Mouse (Mus musculus) CH12.LX (cell line): ENCODE results near the gene Ifi35. TPM values are rescaled to one million over a fixed set of nuclear protein-coding genes. Genes with fewer than 3 reads are reported as not detected.

Experiments used
- DNase-seq: peaks from one replicate; pipeline ENCODE4 v3.0.0-alpha.2; 2013; ENCODE audit errors: extremely low read depth
- H3K27ac ChIP-seq: 2 replicates; pipeline ENCODE4 v1.5.1; 2012; ENCODE audit warnings: low read depth, mild to moderate bottlenecking, control low read depth, moderate library complexity; ENCODE audit not compliant: insufficient read depth
- H3K27me3 ChIP-seq: replicated peaks from 2 replicates; pipeline ENCODE3; 2012; ENCODE audit warnings: inconsistent platforms
- H3K36me3 ChIP-seq, 2 experiments: replicated peaks in 1 of 2; 2 replicates each; pipeline versions ENCODE3 to v1.6.1; 2012; ENCODE audit warnings: inconsistent platforms in 1 of 2, low read length in 1 of 2, mild to moderate bottlenecking in 1 of 2, mixed read lengths in 1 of 2, moderate library complexity in 1 of 2; ENCODE audit not compliant: control insufficient read depth in 1 of 2, insufficient read depth in 1 of 2
- H3K4me1 ChIP-seq, 2 experiments: 2 replicates each; pipeline ENCODE4 v1.6.1; 2012; ENCODE audit warnings: inconsistent platforms in 1 of 2, moderate library complexity in 1 of 2; ENCODE audit not compliant: insufficient read depth in 2 of 2, control insufficient read depth in 1 of 2
- H3K4me2 ChIP-seq: 2 replicates; pipeline ENCODE4 v1.6.1; 2012; ENCODE audit warnings: low read depth, mild to moderate bottlenecking, control low read depth; ENCODE audit not compliant: poor library complexity, insufficient read depth, severe bottlenecking
- H3K4me3 ChIP-seq, 3 experiments: fragments of 150-350 bp in 1 of 3; sonication (generic) in 1 of 3; replicated peaks in 1 of 3; 2 replicates each; pipeline versions ENCODE3 to v1.5.1; 2011 to 2012; ENCODE audit warnings: low read depth in 2 of 3, low read length in 2 of 3, mild to moderate bottlenecking in 2 of 3, moderate library complexity in 2 of 3, control low read depth in 1 of 3, improper control_type of control experiment in 1 of 3, inconsistent platforms in 1 of 3, mixed read lengths in 1 of 3; ENCODE audit not compliant: poor library complexity in 1 of 3
- H3K79me2 ChIP-seq: replicated peaks from 2 replicates; pipeline ENCODE4 v1.6.1; 2012; ENCODE audit warnings: mild to moderate bottlenecking, moderate library complexity; ENCODE audit not compliant: control insufficient read depth, poor library complexity, insufficient read depth, severe bottlenecking; ENCODE audit errors: extremely low read depth
- H3K9ac ChIP-seq: 2 replicates; pipeline ENCODE4 v1.6.1; 2012; ENCODE audit warnings: low read depth, mild to moderate bottlenecking, control low read depth, moderate library complexity; ENCODE audit not compliant: insufficient read depth
- H3K9me3 ChIP-seq: replicated peaks from 2 replicates; pipeline ENCODE3; 2012; ENCODE audit warnings: low read length, inconsistent platforms, mixed read lengths
- BHLHE40 ChIP-seq: IDR thresholded peaks from 2 replicates; pipeline ENCODE4 v1.6.1; 2011; ENCODE audit warnings: mild to moderate bottlenecking, low read depth, low read length, improper control_type of control experiment
- CHD1 ChIP-seq: IDR thresholded peaks from 2 replicates; pipeline ENCODE4 v1.6.1; 2012; ENCODE audit warnings: low read depth, low read length, improper control_type of control experiment, inconsistent platforms
- CHD2 ChIP-seq: IDR thresholded peaks from 2 replicates; pipeline ENCODE4 v1.6.1; 2011; ENCODE audit warnings: low read length, improper control_type of control experiment
- CTCF ChIP-seq, 2 experiments: IDR thresholded peaks in 1 of 2; conservative IDR thresholded peaks in 1 of 2; 2 replicates each; pipeline ENCODE4 v1.5.1; 2011 to 2012; ENCODE audit warnings: low read depth in 2 of 2, low read length in 2 of 2, improper control_type of control experiment in 1 of 2, inconsistent platforms in 1 of 2, mild to moderate bottlenecking in 1 of 2, moderate library complexity in 1 of 2
- E2F4 ChIP-seq: IDR thresholded peaks from 2 replicates; pipeline ENCODE4 v1.6.1; 2011; ENCODE audit warnings: low read depth, low read length, improper control_type of control experiment; ENCODE audit not compliant: insufficient replicate concordance
- ELF1 ChIP-seq: IDR thresholded peaks from 2 replicates; pipeline ENCODE4 v1.6.1; 2014; ENCODE audit warnings: low read depth, mild to moderate bottlenecking, inconsistent platforms, low read length, improper control_type of control experiment
- EP300 ChIP-seq: IDR thresholded peaks from 2 replicates; pipeline ENCODE4 v1.6.1; 2011; ENCODE audit warnings: low read length, improper control_type of control experiment
- ETS1 ChIP-seq: conservative IDR thresholded peaks from 2 replicates; pipeline ENCODE4 v1.6.1; 2012; ENCODE audit warnings: low read depth, mild to moderate bottlenecking, inconsistent platforms, low read length, improper control_type of control experiment, moderate library complexity
- GABPA ChIP-seq: IDR thresholded peaks from 2 replicates; pipeline ENCODE4 v1.6.1; 2012; ENCODE audit warnings: low read depth, low read length, improper control_type of control experiment, inconsistent platforms; ENCODE audit not compliant: insufficient replicate concordance
- HCFC1 ChIP-seq: IDR thresholded peaks from 2 replicates; pipeline ENCODE4 v1.6.1; 2012; ENCODE audit warnings: low read depth, mild to moderate bottlenecking, inconsistent platforms, low read length, improper control_type of control experiment
- IRF4 ChIP-seq: IDR thresholded peaks from 2 replicates; pipeline ENCODE4 v1.6.1; 2014; ENCODE audit warnings: low read depth, mild to moderate bottlenecking, inconsistent platforms, low read length, improper control_type of control experiment
- JUN ChIP-seq: IDR thresholded peaks from 2 replicates; pipeline ENCODE4 v1.6.1; 2011; ENCODE audit warnings: low read depth, mild to moderate bottlenecking, low read length, improper control_type of control experiment, moderate library complexity; ENCODE audit not compliant: insufficient read depth
- JUND ChIP-seq: conservative IDR thresholded peaks from 2 replicates; pipeline ENCODE4 v1.6.1; 2011; ENCODE audit warnings: low read depth, low read length, improper control_type of control experiment
- MAFK ChIP-seq: IDR thresholded peaks from 2 replicates; pipeline ENCODE4 v1.6.1; 2011; ENCODE audit warnings: low read length, improper control_type of control experiment; ENCODE audit not compliant: insufficient replicate concordance
- MAX ChIP-seq: IDR thresholded peaks from 2 replicates; pipeline ENCODE4 v1.6.1; 2011; ENCODE audit warnings: low read length, improper control_type of control experiment
- MAZ ChIP-seq: IDR thresholded peaks from 2 replicates; pipeline ENCODE4 v1.6.1; 2012; ENCODE audit warnings: low read depth, mild to moderate bottlenecking, inconsistent platforms, low read length, improper control_type of control experiment, moderate library complexity
- MEF2A ChIP-seq: IDR thresholded peaks from 2 replicates; pipeline ENCODE4 v1.6.1; 2014; ENCODE audit warnings: low read depth, mild to moderate bottlenecking, inconsistent platforms, low read length, improper control_type of control experiment, borderline replicate concordance
- MXI1 ChIP-seq: IDR thresholded peaks from 2 replicates; pipeline ENCODE4 v1.6.1; 2011; ENCODE audit warnings: mild to moderate bottlenecking, low read depth, low read length, improper control_type of control experiment
- MYC ChIP-seq: IDR thresholded peaks from 2 replicates; pipeline ENCODE4 v1.6.1; 2011; ENCODE audit warnings: low read depth, mild to moderate bottlenecking, improper control_type of control experiment, low read length
- NELFE ChIP-seq: IDR thresholded peaks from 2 replicates; pipeline ENCODE4 v1.6.1; 2011; ENCODE audit warnings: low read depth, low read length, improper control_type of control experiment
- NRF1 ChIP-seq: IDR thresholded peaks from 2 replicates; pipeline ENCODE4 v1.6.1; 2014; ENCODE audit warnings: low read depth, mild to moderate bottlenecking, inconsistent platforms, low read length, improper control_type of control experiment, moderate library complexity
- PAX5 ChIP-seq: IDR thresholded peaks from 2 replicates; pipeline ENCODE4 v1.6.1; 2012; ENCODE audit warnings: low read length, inconsistent platforms, mixed read lengths
- POLR2A ChIP-seq: IDR thresholded peaks from 2 replicates; pipeline ENCODE4 v1.6.1; 2011; ENCODE audit warnings: low read depth, mild to moderate bottlenecking, improper control_type of control experiment, low read length
- POLR2AphosphoS2 ChIP-seq: IDR thresholded peaks from 2 replicates; pipeline ENCODE4 v1.6.1; 2011; ENCODE audit warnings: low read depth, low read length, improper control_type of control experiment
- RAD21 ChIP-seq: IDR thresholded peaks from 2 replicates; pipeline ENCODE4 v1.6.1; 2011; ENCODE audit warnings: low read depth, mild to moderate bottlenecking, low read length, improper control_type of control experiment, moderate library complexity
- RCOR1 ChIP-seq: conservative IDR thresholded peaks from 2 replicates; pipeline ENCODE4 v1.6.1; 2012; ENCODE audit warnings: low read depth, mild to moderate bottlenecking, inconsistent platforms, low read length, improper control_type of control experiment
- SIN3A ChIP-seq: IDR thresholded peaks from 2 replicates; pipeline ENCODE4 v1.6.1; 2012; ENCODE audit warnings: low read length, improper control_type of control experiment, inconsistent platforms
- SMC3 ChIP-seq: IDR thresholded peaks from 2 replicates; pipeline ENCODE4 v1.6.1; 2011; ENCODE audit warnings: low read depth, low read length, improper control_type of control experiment
- TBP ChIP-seq: conservative IDR thresholded peaks from 2 replicates; pipeline ENCODE4 v1.6.1; 2011; ENCODE audit warnings: low read depth, low read length, improper control_type of control experiment
- TCF12 ChIP-seq: IDR thresholded peaks from 2 replicates; pipeline ENCODE4 v1.6.1; 2014; ENCODE audit warnings: low read depth, mild to moderate bottlenecking, inconsistent platforms, low read length, improper control_type of control experiment
- UBTF ChIP-seq: IDR thresholded peaks from 2 replicates; pipeline ENCODE4 v1.6.1; 2012; ENCODE audit warnings: low read depth, mild to moderate bottlenecking, inconsistent platforms, low read length, improper control_type of control experiment, moderate library complexity
- USF1 ChIP-seq: IDR thresholded peaks from 2 replicates; pipeline ENCODE4 v1.6.1; 2014; ENCODE audit warnings: low read depth, mild to moderate bottlenecking, inconsistent platforms, low read length, improper control_type of control experiment
- USF2 ChIP-seq: conservative IDR thresholded peaks from 2 replicates; pipeline ENCODE4 v1.6.1; 2011; ENCODE audit warnings: low read depth, low read length, improper control_type of control experiment
- ZKSCAN1 ChIP-seq: IDR thresholded peaks from 2 replicates; pipeline ENCODE4 v1.6.1; 2012; ENCODE audit warnings: low read depth, inconsistent platforms, low read length, improper control_type of control experiment, borderline replicate concordance
- ZNF384 ChIP-seq: IDR thresholded peaks from 2 replicates; pipeline ENCODE4 v1.6.1; 2012; ENCODE audit warnings: low read depth, low read length, improper control_type of control experiment, inconsistent platforms
- dilution Hi-C: fragments of 300-500 bp; cut with MboI; formaldehyde crosslinking; loops from 2 replicates; pipeline ENCODE4 v1.14.3; 2020; ENCODE audit warnings: low sequenced_read_pairs; ENCODE audit not compliant: extremely low pct_unique_long_range_greater_than_20kb, extremely low pct_ligation_motif_present
- in situ Hi-C: fragments of 300-500 bp; cut with MboI; formaldehyde crosslinking; loops from 3 replicates; pipeline ENCODE4 v1.14.3; 2019; ENCODE audit warnings: low sequenced_read_pairs, low pct_ligation_motif_present, low pct_unique_long_range_greater_than_20kb, mixed read lengths
- polyA plus RNA-seq: library from polyadenylated mRNA; unstranded; fragments of >175 nt; gene quantifications from 2 replicates; pipeline ENCODE4 v1.2.1, GENCODE M21; 2012; ENCODE audit warnings: low read depth; ENCODE audit not compliant: insufficient read length
- total RNA-seq, 2 experiments: library from RNA; depleted of rRNA; stranded (reverse); fragments of 300-350 nt in 1 of 2; fragments of >200 nt in 1 of 2; gene quantifications; 2 replicates each; pipeline ENCODE4 v1.2.3; 2012 to 2014

Gene Ifi35
- total and polyA plus RNA-seq, 3 experiments = 49.3 to 79.1 (median 63.7) TPM

GRCm38 (mm10) chr11:101467477-101468262, 19.5 kb downstream of the Ifi35 start:
- Histone ChIP-seq H3K4me2 (peak overlapping the region; percentile 77), H3K9me3 (no peaks in the 10 kb centered on the region), H3K4me3 (peak overlapping the region; percentile 59 to 78 (median 70)), H3K4me1 (peaks cover 18 to 52% of the 10 kb centered on the region in 2 experiments), H3K79me2 (no peaks in the 10 kb centered on the region), H3K27ac (no peak overlapping the region), H3K27me3 (peaks cover 31% of the 10 kb centered on the region), H3K9ac (peak overlapping the region; percentile 39), H3K36me3 (no peaks in the 10 kb centered on the region)
- dilution Hi-C loops = no loop called here
- TF ChIP-seq MYC (peak; percentile 71; the same call in 1 of the 2 replicates), CHD1 (no peak), IRF4 (peak; percentile 54; the same call in 1 of the 2 replicates), MAX (peak; percentile 67), RAD21 (peak; percentile 73), ZNF384 (0 out of 2 replicates have a peak, but pooled peaks have one; percentile 48), E2F4 (peak; percentile 87; the same call in 1 of the 2 replicates), USF1 (no peak), TBP (0 out of 2 replicates have a peak, but pooled peaks have one; percentile 24), CHD2 (no peak), JUND (0 out of 2 replicates have a peak, but pooled peaks have one; percentile 27), PAX5 (no peak), CTCF (conservative IDR thresholded peaks at IDR 0.05 in 1 of 2, IDR thresholded peaks at IDR 0.05 in 1 of 2; ENCODE audit: low read depth in 2 of 2, low read length in 2 of 2) (peak; percentile 71 to 89), SMC3 (peak; percentile 82), NELFE (peak; percentile 46; the same call in 1 of the 2 replicates), EP300 (no peak), ELF1 (peak; percentile 49; the same call in 1 of the 2 replicates), GABPA (no peak), RCOR1 (0 out of 2 replicates have a peak, but pooled peaks have one; percentile 19), BHLHE40 (peak; percentile 78), POLR2A (peak; percentile 58), JUN (no peak), SIN3A (peak; percentile 96), ETS1 (peak; percentile 31; the same call in 1 of the 2 replicates), MEF2A (peak; percentile 47; the same call in 1 of the 2 replicates), ZKSCAN1 (no peak), USF2 (no peak), MAZ (peak; percentile 51), MXI1 (peak; percentile 92), POLR2AphosphoS2 (no peak), UBTF (no peak), TCF12 (peak; percentile 39; the same call in 1 of the 2 replicates), MAFK (no peak), NRF1 (no peak), HCFC1 (no peak)
- in situ Hi-C loops = no loop called here
- DNase-seq = peak; percentile 91
